Mouse (Mus musculus) lung, embryonic 15.5 days (tissue): ENCODE results near the gene 2410131K14Rik. TPM values are rescaled to one million over a fixed set of nuclear protein-coding genes. Genes with fewer than 3 reads are reported as not detected.

Experiments used
- ATAC-seq: fragments of 200-750 bp; cut with Nextera tagmentation; 2 replicates; pipeline ENCODE4 v1.8.0; 2017; ENCODE audit warnings: moderate number of reproducible peaks, borderline replicate concordance; ENCODE audit not compliant: low FRiP score, low TSS enrichment; ENCODE audit errors: extremely low read depth
- H3K27ac ChIP-seq: fragments of 300-500 bp; sonication (generic); 2 replicates; pipeline ENCODE4 v1.5.1; 2015; ENCODE audit warnings: moderate library complexity, mild to moderate bottlenecking, inconsistent platforms
- H3K27me3 ChIP-seq: fragments of 300-500 bp; sonication (generic); 2 replicates; pipeline ENCODE4 v1.6.1; 2015; ENCODE audit warnings: inconsistent platforms
- H3K36me3 ChIP-seq: fragments of 300-500 bp; sonication (generic); 2 replicates; pipeline ENCODE4 v1.6.1; 2015; ENCODE audit warnings: inconsistent platforms
- H3K4me1 ChIP-seq: fragments of 300-500 bp; sonication (generic); 2 replicates; pipeline ENCODE4 v1.6.1; 2015; ENCODE audit warnings: inconsistent platforms
- H3K4me2 ChIP-seq: fragments of 300-500 bp; sonication (generic); 2 replicates; pipeline ENCODE4 v1.6.1; 2015; ENCODE audit warnings: inconsistent platforms, mild to moderate bottlenecking, moderate library complexity
- H3K4me3 ChIP-seq: fragments of 300-500 bp; sonication (generic); 2 replicates; pipeline ENCODE4 v1.5.1; 2015; ENCODE audit warnings: mild to moderate bottlenecking, inconsistent platforms
- H3K9ac ChIP-seq: fragments of 300-500 bp; sonication (generic); 2 replicates; pipeline ENCODE4 v1.6.1; 2015; ENCODE audit warnings: inconsistent platforms
- H3K9me3 ChIP-seq: fragments of 300-500 bp; sonication (generic); 2 replicates; pipeline ENCODE4 v1.6.1; 2016; ENCODE audit warnings: inconsistent platforms
- WGBS: fragments of 180-500 bp; shearing (Covaris S2); methylation state at CpG from one replicate; pipeline ENCODE4 v1.1.7; 2015; 5-methylcytosine and 5-hydroxymethylcytosine counted together
- polyA plus RNA-seq: library from polyadenylated mRNA; unstranded; fragments of >200 nt; fragmentation: Nextera tagmentation; extraction: Ambion mirVana; gene quantifications from 2 replicates; pipeline ENCODE4 v1.2.1, GENCODE M21; 2015

The 2410131K14Rik gene
- polyA plus RNA-seq, 1 experiment from 2014 or later, result 8.5 TPM

DNA sequence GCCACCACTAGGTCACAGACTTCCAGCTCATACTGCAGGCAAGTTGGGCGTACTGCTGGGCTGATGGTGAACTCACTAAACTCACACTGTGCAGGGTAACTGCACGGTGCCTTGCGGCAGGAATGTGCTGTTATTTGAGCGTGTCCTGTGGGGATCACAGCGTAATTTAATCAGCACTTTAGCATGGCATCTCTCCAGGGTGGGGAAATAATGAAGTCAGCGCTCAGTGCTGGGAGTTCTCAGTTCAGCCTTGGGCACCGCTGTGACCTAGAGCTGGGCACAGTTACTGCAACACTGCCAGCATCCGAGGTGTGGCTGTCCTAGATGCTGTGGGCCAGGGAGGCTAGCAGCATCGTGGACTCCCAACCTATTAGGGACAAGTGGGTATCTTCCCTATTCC is 19.3 kb downstream of the 2410131K14Rik start:
- ATAC-seq, result no peak
- H3K27ac ChIP-seq, result no peak overlapping the region
- peaks cover 13% of the 10 kb centered on the region for H3K36me3 ChIP-seq
- peaks cover 2% of the 10 kb centered on the region; the same call in 1 of the 2 replicates for H3K27me3 ChIP-seq
- 78% methylated on average over 9 of the region's 9 CpGs for WGBS
- no peak overlapping the region for H3K4me3 ChIP-seq
- no peak overlapping the region for H3K4me2 ChIP-seq
- peaks cover 16% of the 10 kb centered on the region for H3K4me1 ChIP-seq
- no peaks in the 10 kb centered on the region for H3K9me3 ChIP-seq
- H3K9ac ChIP-seq, result no peak overlapping the region

DNA sequence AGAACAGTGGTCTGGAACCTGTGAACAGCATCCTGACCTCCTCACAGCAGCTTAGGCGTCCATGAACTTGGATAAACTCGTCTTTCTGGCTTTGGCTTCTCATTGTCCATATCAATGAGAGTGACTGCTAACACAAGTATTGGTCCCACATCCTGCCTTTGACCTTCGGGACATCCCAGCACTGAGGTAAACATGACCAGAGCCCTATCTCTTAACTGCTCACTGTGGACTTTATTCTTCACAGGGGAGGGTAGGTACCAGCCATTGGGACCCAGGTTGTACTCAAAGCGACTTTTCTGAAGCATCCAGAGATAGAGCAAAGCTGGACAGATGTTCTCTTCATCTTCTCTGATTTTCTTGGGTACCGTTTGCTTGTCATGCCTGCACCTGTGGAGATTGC is 20.3 kb downstream of the 2410131K14Rik start:
- Histone ChIP-seq H3K27ac (no peak overlapping the region), H3K4me1 (peaks cover 7% of the 10 kb centered on the region), H3K27me3 (peaks cover 12% of the 10 kb centered on the region), H3K4me3 (no peak overlapping the region), H3K9ac (no peak overlapping the region), H3K36me3 (peaks cover 13% of the 10 kb centered on the region), H3K9me3 (no peaks in the 10 kb centered on the region), H3K4me2 (no peak overlapping the region)
- WGBS, result 69% methylated on average over 5 of the region's 5 CpGs
- no peak for ATAC-seq

DNA sequence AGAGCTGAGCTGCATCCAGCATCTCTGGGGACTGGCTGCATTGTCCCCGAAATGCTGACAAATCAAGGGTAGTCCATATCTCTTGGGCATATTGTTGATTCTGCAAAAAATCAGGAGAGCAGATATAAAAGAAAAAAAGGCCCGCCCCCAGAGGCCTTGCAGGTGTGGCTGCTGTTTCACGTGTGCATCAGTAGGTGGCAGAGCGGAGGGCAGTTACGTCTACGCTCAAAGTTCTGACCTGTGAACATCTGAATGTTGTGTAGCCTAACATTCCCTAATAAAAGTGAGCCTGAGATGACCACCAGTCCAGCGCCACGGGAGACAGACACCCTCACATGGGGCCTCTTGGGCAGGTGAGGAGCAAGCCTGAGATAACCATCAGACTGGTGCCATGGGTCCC is 21.3 kb downstream of the 2410131K14Rik start:
- H3K9ac ChIP-seq, result no peak overlapping the region
- WGBS, result 31% methylated on average over 8 of the region's 8 CpGs

DNA sequence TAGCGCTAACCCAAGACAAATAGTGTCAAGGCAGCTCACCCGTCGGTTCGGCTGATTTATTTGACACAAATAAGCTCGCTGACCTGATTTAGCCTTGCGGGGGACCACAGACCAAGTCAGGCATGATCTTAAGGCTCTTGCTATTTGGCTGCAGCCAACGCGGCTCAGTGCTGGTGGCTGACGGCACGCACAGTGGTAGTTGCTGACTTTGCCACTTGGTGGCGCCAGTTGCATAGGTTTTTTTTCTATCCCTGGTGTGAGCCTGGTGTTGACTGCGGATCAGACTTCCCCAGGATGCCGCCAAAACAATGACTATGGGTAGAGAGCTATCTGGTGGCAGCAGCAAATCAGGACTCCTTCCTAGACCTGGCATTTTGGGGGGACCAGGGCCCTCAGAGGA is 24.0 kb downstream of the 2410131K14Rik start:
- Histone ChIP-seq H3K27me3 (peaks cover 48% of the 10 kb centered on the region), H3K4me1 (peaks cover 29% of the 10 kb centered on the region), H3K9ac (no peak overlapping the region), H3K27ac (no peak overlapping the region), H3K4me3 (no peak overlapping the region), H3K36me3 (no peaks in the 10 kb centered on the region), H3K9me3 (no peaks in the 10 kb centered on the region), H3K4me2 (0 out of 2 replicates have a peak overlapping the region, but pooled peaks have one; percentile 19)
- 1% methylated on average over 13 of the region's 13 CpGs for WGBS
- ATAC-seq, result peak; percentile 68

More for the DNA sequence above, 21.3 kb downstream of the 2410131K14Rik start:
- peaks cover 21% of the 10 kb centered on the region for H3K27me3 ChIP-seq
- H3K4me2 ChIP-seq, result no peak overlapping the region
- H3K4me3 ChIP-seq, result no peak overlapping the region
- no peak overlapping the region for H3K27ac ChIP-seq
- peaks cover 9% of the 10 kb centered on the region for H3K4me1 ChIP-seq
- H3K36me3 ChIP-seq, result peaks cover 6% of the 10 kb centered on the region
- H3K9me3 ChIP-seq, result no peaks in the 10 kb centered on the region
- no peak for ATAC-seq

DNA sequence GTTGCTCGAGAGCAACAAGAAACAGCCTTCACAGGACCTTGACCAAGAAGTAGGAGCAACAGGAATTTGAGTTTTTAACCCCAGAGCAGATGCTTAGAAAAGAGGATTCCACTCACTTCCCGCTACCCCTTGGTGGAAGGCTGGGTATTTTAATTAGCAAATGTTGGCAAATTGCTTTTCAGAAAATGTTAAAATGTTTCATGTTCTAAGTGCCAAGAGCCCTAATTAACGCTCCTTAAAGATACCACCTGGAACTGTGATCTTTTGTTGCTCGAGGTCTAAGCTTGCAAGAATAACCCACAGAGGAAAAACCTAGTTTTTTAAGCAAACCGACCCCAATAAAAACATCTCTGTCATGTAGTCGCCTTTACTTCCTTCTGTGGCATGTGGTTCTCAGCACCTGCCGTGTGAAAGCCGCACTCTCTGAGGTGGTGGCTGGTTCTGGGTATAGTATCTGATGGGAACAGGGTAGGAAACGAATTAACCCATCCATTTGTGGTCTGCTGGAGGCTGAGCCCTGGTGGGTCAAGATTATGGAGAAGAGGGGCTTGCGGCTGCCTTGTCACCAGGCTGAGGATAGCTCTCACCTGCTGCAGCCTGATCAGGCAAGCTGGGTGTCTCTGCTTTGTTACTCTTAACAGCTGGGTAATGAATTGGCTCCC is 26.6 kb downstream of the 2410131K14Rik start:
- no peak for ATAC-seq
- 63% methylated on average over 10 of the region's 10 CpGs for WGBS
- H3K27me3 ChIP-seq, result peaks cover 50% of the 10 kb centered on the region

DNA sequence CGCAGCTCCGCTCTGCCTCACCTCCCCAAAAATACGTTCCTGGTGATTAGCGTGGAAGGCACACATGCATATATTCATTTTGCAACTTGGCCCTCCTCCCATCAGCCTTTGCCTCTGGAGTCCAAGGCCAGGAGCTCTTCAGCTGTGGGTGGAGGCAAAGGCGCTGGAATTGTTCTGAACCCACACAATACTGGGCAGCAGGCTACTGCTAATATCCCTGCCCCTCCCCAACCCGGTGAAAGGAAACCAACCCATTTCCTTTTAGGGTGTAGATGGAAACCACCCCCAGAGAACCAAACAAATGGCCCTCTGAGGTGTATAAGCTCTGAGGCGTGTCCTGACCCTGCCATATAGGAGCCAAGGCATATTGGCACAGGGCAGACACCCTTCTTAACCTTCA is 28.4 kb downstream of the 2410131K14Rik start:
- 71% methylated on average over 7 of the region's 7 CpGs for WGBS
- no peaks in the 10 kb centered on the region for H3K36me3 ChIP-seq
- H3K27ac ChIP-seq, result no peak overlapping the region
- H3K4me2 ChIP-seq, result no peak overlapping the region
- no peaks in the 10 kb centered on the region for H3K9me3 ChIP-seq
- no peak overlapping the region for H3K4me3 ChIP-seq
- peaks cover 50% of the 10 kb centered on the region for H3K27me3 ChIP-seq
- H3K9ac ChIP-seq, result no peak overlapping the region
- ATAC-seq, result no peak
- H3K4me1 ChIP-seq, result peaks cover 43% of the 10 kb centered on the region

More for the DNA sequence above, 26.6 kb downstream of the 2410131K14Rik start:
- Histone ChIP-seq H3K9ac (no peak overlapping the region), H3K4me3 (no peak overlapping the region), H3K4me1 (peaks cover 43% of the 10 kb centered on the region), H3K4me2 (no peak overlapping the region), H3K9me3 (no peaks in the 10 kb centered on the region), H3K27ac (no peak overlapping the region), H3K36me3 (no peaks in the 10 kb centered on the region)

DNA sequence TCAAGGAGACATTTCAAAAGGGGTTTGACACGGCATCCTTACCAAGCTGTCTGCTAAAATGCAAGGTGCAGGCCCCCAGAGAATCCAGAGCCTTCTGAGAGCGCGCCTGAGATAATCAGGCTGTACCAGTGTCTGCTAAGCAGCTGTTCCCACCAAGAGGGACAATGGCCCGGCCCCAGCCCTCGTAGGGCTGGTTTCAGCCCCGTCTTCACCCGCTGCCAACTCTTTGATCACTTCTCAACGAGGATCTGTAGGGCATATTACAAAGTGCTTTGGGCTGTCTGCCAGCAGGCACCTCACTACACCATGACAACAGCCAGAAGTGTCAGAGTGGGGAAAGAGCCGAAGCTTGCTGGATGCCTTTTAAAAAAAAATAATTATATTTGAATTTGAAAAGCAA is 29.5 kb downstream of the 2410131K14Rik start:
- Histone ChIP-seq H3K9me3 (no peaks in the 10 kb centered on the region), H3K4me2 (peak overlapping the region; percentile 34), H3K9ac (no peak overlapping the region; the same call in 1 of the 2 replicates), H3K27me3 (peaks cover 46% of the 10 kb centered on the region), H3K27ac (0 out of 2 replicates have a peak overlapping the region, but pooled peaks have one; percentile 22), H3K36me3 (no peaks in the 10 kb centered on the region), H3K4me3 (no peak overlapping the region), H3K4me1 (peaks cover 36% of the 10 kb centered on the region)
- ATAC-seq, result peak; percentile 64; the same call in 1 of the 2 replicates
- 13% methylated on average over 9 of the region's 9 CpGs for WGBS

DNA sequence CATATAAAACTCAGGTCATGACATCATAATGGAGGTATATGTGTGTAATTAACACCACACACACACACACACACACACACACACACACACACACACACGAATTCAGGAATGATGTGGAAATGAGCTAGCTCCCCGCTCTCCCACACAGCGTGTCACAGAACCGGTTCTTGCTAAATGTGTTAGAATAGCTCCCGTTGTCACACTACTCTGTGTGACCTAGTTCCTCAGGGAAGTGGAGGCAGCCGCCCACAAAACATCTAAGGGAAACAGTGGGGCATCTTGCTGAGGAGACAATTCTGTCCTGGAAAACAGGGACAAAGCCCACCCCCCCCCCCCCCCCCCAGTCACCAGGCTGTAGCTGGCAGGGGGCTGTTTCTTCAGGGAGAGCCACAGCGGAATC is 31.3 kb downstream of the 2410131K14Rik start:
- Histone ChIP-seq H3K4me1 (peaks cover 34% of the 10 kb centered on the region), H3K4me3 (no peak overlapping the region), H3K36me3 (no peaks in the 10 kb centered on the region), H3K4me2 (no peak overlapping the region), H3K9ac (no peak overlapping the region), H3K27me3 (peaks cover 32% of the 10 kb centered on the region), H3K27ac (no peak overlapping the region), H3K9me3 (no peaks in the 10 kb centered on the region)
- ATAC-seq, result no peak
- WGBS, result 51% methylated on average over 7 of the region's 7 CpGs

DNA sequence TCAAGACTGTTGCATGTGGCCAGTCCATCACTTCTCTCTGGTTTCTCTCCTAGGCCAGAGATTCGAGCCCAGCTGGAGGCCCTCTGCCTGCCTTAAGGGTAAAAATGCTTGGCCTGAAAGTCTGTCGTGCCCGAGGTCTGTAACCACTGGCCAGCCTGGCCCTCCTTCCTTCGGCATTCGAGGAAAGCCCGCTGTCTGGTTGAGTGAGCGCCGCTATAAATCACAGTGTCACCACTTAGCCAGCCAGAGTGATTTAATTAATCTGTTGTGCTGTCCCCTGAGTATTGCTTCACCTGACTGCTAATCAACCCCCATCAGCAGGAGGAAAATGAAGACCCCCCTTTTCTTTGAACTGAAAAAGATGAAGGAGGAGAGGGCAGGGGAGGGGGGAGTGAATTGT is 31.7 kb downstream of the 2410131K14Rik start:
- no peak for ATAC-seq
- no peak overlapping the region for H3K4me2 ChIP-seq
- peaks cover 27% of the 10 kb centered on the region for H3K27me3 ChIP-seq
- H3K4me3 ChIP-seq, result no peak overlapping the region
- H3K36me3 ChIP-seq, result no peaks in the 10 kb centered on the region
- no peaks in the 10 kb centered on the region for H3K9me3 ChIP-seq
- H3K27ac ChIP-seq, result no peak overlapping the region
- WGBS, result 46% methylated on average over 8 of the region's 8 CpGs
- H3K9ac ChIP-seq, result no peak overlapping the region
- peaks cover 32% of the 10 kb centered on the region for H3K4me1 ChIP-seq

DNA sequence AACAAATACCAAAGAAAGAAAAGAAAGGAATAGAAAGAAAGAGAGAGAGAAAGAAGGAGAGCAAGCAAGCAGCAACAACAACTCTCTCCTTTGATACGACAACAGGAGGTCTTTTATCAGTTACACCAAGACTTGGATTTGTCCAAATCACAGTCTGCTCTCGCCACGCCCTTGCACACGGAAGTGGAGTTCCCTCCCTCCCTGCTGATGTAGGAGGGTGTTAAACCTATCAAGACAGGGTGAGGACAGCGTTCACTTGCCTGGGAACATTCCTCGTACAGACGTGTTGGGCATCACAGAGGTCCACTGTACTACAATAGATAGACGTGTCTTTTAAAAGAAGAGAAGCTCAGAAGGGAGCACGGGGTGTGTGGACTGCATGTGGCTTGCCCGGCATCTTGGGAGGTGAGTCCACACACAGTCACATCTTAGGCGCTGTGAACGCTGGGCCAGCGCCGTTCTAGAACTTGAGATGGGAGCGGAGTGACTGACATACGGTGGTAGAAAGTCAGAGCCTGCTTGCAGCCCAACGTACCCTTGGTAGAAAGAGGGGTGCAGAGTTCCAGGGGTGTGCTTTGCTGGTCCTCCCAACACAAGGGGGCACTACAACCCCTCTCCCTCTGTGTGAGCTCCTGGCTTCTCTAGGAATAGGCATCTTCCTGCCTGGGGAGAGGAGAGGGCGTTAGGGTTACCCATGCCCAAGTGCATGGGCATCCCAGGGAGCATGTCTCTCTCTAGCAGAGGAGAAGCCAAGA is 32.9 kb downstream of the 2410131K14Rik start:
- no peak for ATAC-seq
- Histone ChIP-seq H3K4me2 (no peak overlapping the region), H3K27me3 (peaks cover 15% of the 10 kb centered on the region; the same call in 1 of the 2 replicates)

DNA sequence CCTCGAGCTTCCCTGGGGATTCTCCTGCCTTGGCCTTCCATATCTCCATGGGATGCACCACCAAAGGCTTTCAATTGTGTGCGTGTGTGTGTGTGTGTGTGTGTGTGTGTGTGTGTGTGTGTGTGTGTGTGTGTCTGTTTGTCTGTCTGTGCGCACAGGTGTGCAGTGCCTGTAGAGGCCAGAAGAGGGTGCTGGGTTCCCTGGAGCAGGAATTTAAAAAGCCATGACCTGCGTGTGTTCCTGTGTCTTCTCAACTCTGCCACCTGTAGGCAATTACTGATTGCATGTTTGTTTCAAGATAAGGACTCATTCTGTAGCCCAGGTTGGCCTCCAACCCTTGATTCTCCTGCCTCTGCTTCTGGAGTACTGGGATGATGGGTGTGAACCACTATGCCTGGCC is 46.4 kb downstream of the 2410131K14Rik start:
- ATAC-seq, result no peak
- H3K9ac ChIP-seq, result no peak overlapping the region
- no peak overlapping the region for H3K4me2 ChIP-seq
- peaks cover 38% of the 10 kb centered on the region for H3K4me1 ChIP-seq
- no peaks in the 10 kb centered on the region for H3K9me3 ChIP-seq
- 91% methylated on average over 4 of the region's 4 CpGs for WGBS
- no peaks in the 10 kb centered on the region for H3K27me3 ChIP-seq
- no peaks in the 10 kb centered on the region for H3K36me3 ChIP-seq
- no peak overlapping the region for H3K27ac ChIP-seq
- H3K4me3 ChIP-seq, result no peak overlapping the region

More for the DNA sequence above, 32.9 kb downstream of the 2410131K14Rik start:
- Histone ChIP-seq H3K4me1 (peaks cover 24% of the 10 kb centered on the region), H3K4me3 (no peak overlapping the region), H3K9me3 (no peaks in the 10 kb centered on the region), H3K36me3 (no peaks in the 10 kb centered on the region), H3K9ac (no peak overlapping the region), H3K27ac (no peak overlapping the region)
- 79% methylated on average over 18 of the region's 18 CpGs for WGBS

DNA sequence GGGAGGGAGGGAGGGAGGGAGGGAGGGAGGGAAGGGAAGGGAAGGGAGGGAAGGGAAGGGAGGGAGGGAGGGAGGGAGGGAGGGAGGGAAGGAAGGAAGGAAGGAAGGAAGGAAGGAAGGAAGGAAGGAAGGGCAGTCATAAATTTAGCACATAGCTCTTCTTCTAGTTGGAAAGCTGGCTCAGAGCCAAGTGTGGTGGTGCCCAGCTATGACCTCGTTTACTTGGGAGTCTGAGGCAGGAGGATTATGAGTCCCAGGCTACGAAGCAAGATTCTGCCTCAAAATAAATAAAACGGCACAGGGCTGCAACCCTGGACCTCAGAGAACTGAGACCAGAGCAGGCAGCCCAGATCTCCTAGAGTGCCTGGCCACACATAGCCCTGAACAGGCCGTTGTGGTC is 47.4 kb downstream of the 2410131K14Rik start:
- H3K27me3 ChIP-seq, result no peaks in the 10 kb centered on the region
- no peak overlapping the region for H3K9ac ChIP-seq
- no peaks in the 10 kb centered on the region for H3K36me3 ChIP-seq
- no peak overlapping the region for H3K27ac ChIP-seq
- 32% methylated on average over 4 of the region's 4 CpGs for WGBS
- no peak overlapping the region for H3K4me2 ChIP-seq
- no peak overlapping the region for H3K4me3 ChIP-seq
- no peak for ATAC-seq
- peaks cover 45% of the 10 kb centered on the region for H3K4me1 ChIP-seq
- no peaks in the 10 kb centered on the region for H3K9me3 ChIP-seq
